Mouse (Mus musculus) testis, adult 2 months (tissue): ENCODE measurements at regions not wholly inside any gene's neighbourhood (a gene's known extent, or its start where the extent isn't known, plus 50 kb on each side); places are given as distances from the start of the nearest gene placed in this dataset.

Experiments used
- CTCF ChIP-seq: fragments of 200-500 bp; IDR thresholded peaks from 2 replicates; pipeline ENCODE4 v1.5.1; 2012; ENCODE audit warnings: low read depth, mild to moderate bottlenecking, inconsistent platforms, low read length, moderate library complexity; ENCODE audit not compliant: control insufficient read depth, insufficient read depth, insufficient replicate concordance
- POLR2A ChIP-seq: fragments of 200-500 bp; IDR thresholded peaks from 2 replicates; pipeline ENCODE4 v1.6.1; 2012; ENCODE audit warnings: low read depth, mild to moderate bottlenecking, inconsistent platforms, low read length, moderate library complexity; ENCODE audit not compliant: control insufficient read depth

- no peak for TF ChIP-seq CTCF
- no peak for TF ChIP-seq POLR2A
These were observed 269.0 kb downstream of the Gm11361 start for GRCm38 (mm10) chr13:28526299-28526698.
